Mouse (Mus musculus) bone marrow macrophage, adult 2 months (primary cell): ENCODE measurements around the gene Usp20.

ENCODE experiments used
- CTCF ChIP-seq: IDR thresholded peaks from 2 replicates; pipeline ENCODE4 v1.5.1; 2012; ENCODE audit warnings: low read depth, mild to moderate bottlenecking, low read length, moderate library complexity
- POLR2A ChIP-seq: IDR thresholded peaks from 2 replicates; pipeline ENCODE4 v1.6.1; 2012; ENCODE audit warnings: mild to moderate bottlenecking, low read depth, low read length, borderline replicate concordance

DNA sequence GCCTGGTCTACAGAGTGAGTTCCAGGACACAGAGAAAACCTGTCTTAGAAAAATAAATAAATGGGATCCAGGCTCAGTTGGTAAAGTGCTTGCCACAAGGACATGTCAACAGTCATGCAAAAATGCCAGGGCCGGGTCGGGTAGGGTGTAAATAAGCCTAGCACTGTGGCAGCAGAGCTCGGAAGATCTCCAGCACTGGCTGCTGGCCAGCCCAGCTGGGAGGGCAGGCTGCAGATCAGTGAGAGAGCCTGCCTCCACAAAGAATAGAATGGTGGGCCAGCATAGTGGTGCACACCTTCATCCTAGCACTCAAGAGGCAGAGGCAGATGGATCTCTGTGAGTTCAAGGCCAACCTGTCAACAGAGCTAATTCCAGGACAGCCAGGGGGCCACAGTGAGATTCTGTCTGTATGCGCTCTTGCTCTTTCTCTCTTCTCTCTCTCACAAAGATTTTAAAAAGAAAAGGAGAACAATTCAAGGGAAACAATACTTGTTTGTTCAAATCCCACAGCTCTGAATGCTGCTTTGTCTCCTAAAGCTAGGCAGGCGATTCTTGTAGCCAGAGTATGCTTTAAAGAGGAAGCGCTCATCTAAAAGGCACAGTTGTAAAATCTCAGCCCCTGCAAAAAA, 75.6 kb downstream of the Usp20 start:
- TF ChIP-seq CTCF (no peak), POLR2A (no peak)
